Mouse (Mus musculus): Measurements from ENCODE around the gene Zfp735. TPM values are rescaled to one million over a fixed set of nuclear protein-coding genes. Genes with fewer than 3 reads are reported as not detected.

Gene Zfp735
- polyA plus RNA-seq (2012; rRNA removed) = not detected in 2 replicates
- not detected in 2 replicates for polyA plus RNA-seq (2014; fragmentation: Nextera tagmentation; extraction: Ambion mirVana)

- H3K27ac ChIP-seq = no peak within 1 kb of the TSS
- WGBS (ENCODE audit: insufficient replicate concordance) = 46% methylated on average over 2 of the region's 2 CpGs
- no peaks in the 10 kb centered on the region for H3K36me3 ChIP-seq (replicated peaks; ENCODE audit: control insufficient read depth, insufficient read depth, low read depth)
- H3K4me3 ChIP-seq (ENCODE audit: insufficient read depth in 1 of 2, low read depth in 2 of 2, low read length in 2 of 2) = no peak within 1 kb of the TSS
- ATAC-seq (ENCODE audit: insufficient read depth) (no peak), DNase-seq (ENCODE audit: low read depth in 3 of 3, low spot score in 3 of 3) (no peak)
- H3K4me2 ChIP-seq (ENCODE audit: low read depth) = no peak within 1 kb of the TSS
- H3K9ac ChIP-seq (replicated peaks) = no peak within 1 kb of the TSS
- no peak for TF ChIP-seq EP300 (IDR thresholded peaks at IDR 0.05; ENCODE audit: low read depth)
- TF ChIP-seq CTCF (IDR thresholded peaks at IDR 0.05; ENCODE audit: low read depth) = no peak
- no peaks in the 10 kb centered on the region for H3K27me3 ChIP-seq (ENCODE audit: control insufficient read depth, insufficient read depth, low read length)
- H3K4me1 ChIP-seq (replicated peaks; ENCODE audit: control insufficient read depth in 2 of 2, insufficient read depth in 2 of 2, low read length in 1 of 2) = no peaks in the 10 kb centered on the region
- H3K9me3 ChIP-seq (ENCODE audit: control insufficient read depth, low read length) = no peaks in the 10 kb centered on the region
These were observed at the start of gene Zfp735 for GRCm38 (mm10) chr11:73688478-73688877. Gene Zfp735 (plus strand): TSS chr11:73688778.

DNA sequence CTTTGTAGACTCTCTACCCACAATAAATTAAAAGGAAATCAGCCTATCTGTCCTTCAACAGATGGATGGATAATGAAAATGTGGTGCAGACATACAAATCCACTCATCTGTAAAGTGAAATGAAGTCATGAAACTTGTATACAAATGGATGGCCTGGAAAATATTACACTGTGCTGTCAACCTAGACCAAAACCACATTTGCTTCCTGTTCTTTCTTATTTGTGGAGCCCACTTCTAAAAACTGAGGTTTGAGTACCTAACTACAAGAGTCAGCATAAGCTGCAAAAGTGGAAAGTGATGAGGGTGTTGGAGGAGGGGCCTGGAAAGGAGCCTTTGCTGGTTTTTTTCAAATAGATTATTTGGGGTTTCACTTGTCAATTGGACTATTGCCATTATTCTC, 70.5 kb downstream of the Zfp735 start:
- no peaks in the 10 kb centered on the region for H3K27me3 ChIP-seq (ENCODE audit: control insufficient read depth, insufficient read depth, low read length)
- no peak overlapping the region for H3K27ac ChIP-seq
- H3K4me3 ChIP-seq (ENCODE audit: insufficient read depth in 1 of 2, low read depth in 2 of 2, low read length in 2 of 2) = no peak overlapping the region
- H3K36me3 ChIP-seq (replicated peaks; ENCODE audit: control insufficient read depth, insufficient read depth, low read depth) = no peaks in the 10 kb centered on the region
- H3K4me1 ChIP-seq (replicated peaks; ENCODE audit: control insufficient read depth in 2 of 2, insufficient read depth in 2 of 2, low read length in 1 of 2) = no peaks in the 10 kb centered on the region
- no peaks in the 10 kb centered on the region for H3K9me3 ChIP-seq (ENCODE audit: control insufficient read depth, low read length)
- no peak overlapping the region for H3K4me2 ChIP-seq (ENCODE audit: low read depth)
- DNase-seq (ENCODE audit: low read depth in 3 of 3, low spot score in 3 of 3) (no peak), ATAC-seq (ENCODE audit: insufficient read depth) (no peak)
- H3K9ac ChIP-seq (replicated peaks) = no peak overlapping the region
- TF ChIP-seq CTCF (IDR thresholded peaks at IDR 0.05; ENCODE audit: low read depth) (no peak), EP300 (IDR thresholded peaks at IDR 0.05; ENCODE audit: low read depth) (no peak)

Other genes with a start within 250 kb of the Zfp735 start
- not detected in 2 replicates for gene Olfr380, start 231.3 kb upstream of the Zfp735 start, polyA plus RNA-seq (2012; rRNA removed)
- not detected in 2 replicates for gene Olfr380, start 231.3 kb upstream of the Zfp735 start, polyA plus RNA-seq (2014; fragmentation: Nextera tagmentation; extraction: Ambion mirVana)
- not detected in 2 replicates for gene Olfr381, start 197.2 kb upstream of the Zfp735 start, polyA plus RNA-seq (2012; rRNA removed)
- not detected in 2 replicates for gene Olfr381, start 197.2 kb upstream of the Zfp735 start, polyA plus RNA-seq (2014; fragmentation: Nextera tagmentation; extraction: Ambion mirVana)
- not detected in 2 replicates for gene Olfr382, start 171.6 kb upstream of the Zfp735 start, polyA plus RNA-seq (2012; rRNA removed)
- gene Olfr382, start 171.6 kb upstream of the Zfp735 start, polyA plus RNA-seq (2014; fragmentation: Nextera tagmentation; extraction: Ambion mirVana) = not detected in 2 replicates
- gene Olfr385, start 95.8 kb upstream of the Zfp735 start, polyA plus RNA-seq (2012; rRNA removed) = not detected in 2 replicates
- gene Olfr385, start 95.8 kb upstream of the Zfp735 start, polyA plus RNA-seq (2014; fragmentation: Nextera tagmentation; extraction: Ambion mirVana) = not detected in 2 replicates
- gene Olfr384, start 90.2 kb upstream of the Zfp735 start, polyA plus RNA-seq (2012; rRNA removed) = not detected in 2 replicates
- not detected in 2 replicates for gene Olfr384, start 90.2 kb upstream of the Zfp735 start, polyA plus RNA-seq (2014; fragmentation: Nextera tagmentation; extraction: Ambion mirVana)
- gene Olfr389, start 91.9 kb downstream of the Zfp735 start, polyA plus RNA-seq (2012; rRNA removed) = not detected in 2 replicates
- gene Olfr389, start 91.9 kb downstream of the Zfp735 start, polyA plus RNA-seq (2014; fragmentation: Nextera tagmentation; extraction: Ambion mirVana) = not detected in 2 replicates
- gene Olfr390, start 94.2 kb downstream of the Zfp735 start, polyA plus RNA-seq (2012; rRNA removed) = not detected in 2 replicates
- not detected in 2 replicates for gene Olfr390, start 94.2 kb downstream of the Zfp735 start, polyA plus RNA-seq (2014; fragmentation: Nextera tagmentation; extraction: Ambion mirVana)
- gene Olfr391-ps, start 114.3 kb downstream of the Zfp735 start, polyA plus RNA-seq (2012; rRNA removed) = not detected in 2 replicates
- gene Olfr391-ps, start 114.3 kb downstream of the Zfp735 start, polyA plus RNA-seq (2014; fragmentation: Nextera tagmentation; extraction: Ambion mirVana) = not detected in 2 replicates
- gene Olfr392, start 128.3 kb downstream of the Zfp735 start, polyA plus RNA-seq (2012; rRNA removed) = not detected in 2 replicates
- gene Olfr392, start 128.3 kb downstream of the Zfp735 start, polyA plus RNA-seq (2014; fragmentation: Nextera tagmentation; extraction: Ambion mirVana) = not detected in 2 replicates
- not detected in 2 replicates for gene Olfr393, start 162.7 kb downstream of the Zfp735 start, polyA plus RNA-seq (2012; rRNA removed)
- not detected in 2 replicates for gene Olfr393, start 162.7 kb downstream of the Zfp735 start, polyA plus RNA-seq (2014; fragmentation: Nextera tagmentation; extraction: Ambion mirVana)
- not detected in 2 replicates for gene Olfr394, start 202.0 kb downstream of the Zfp735 start, polyA plus RNA-seq (2012; rRNA removed)
- not detected in 2 replicates for gene Olfr394, start 202.0 kb downstream of the Zfp735 start, polyA plus RNA-seq (2014; fragmentation: Nextera tagmentation; extraction: Ambion mirVana)
- not detected in 2 replicates for gene Olfr395, start 220.5 kb downstream of the Zfp735 start, polyA plus RNA-seq (2012; rRNA removed)
- gene Olfr395, start 220.5 kb downstream of the Zfp735 start, polyA plus RNA-seq (2014; fragmentation: Nextera tagmentation; extraction: Ambion mirVana) = not detected in 2 replicates
- gene Olfr23, start 247.9 kb downstream of the Zfp735 start, polyA plus RNA-seq (2012; rRNA removed) = not detected in 2 replicates
- gene Olfr23, start 247.9 kb downstream of the Zfp735 start, polyA plus RNA-seq (2014; fragmentation: Nextera tagmentation; extraction: Ambion mirVana) = not detected in 2 replicates

Measured in liver, embryonic 14.5 days (tissue).